Mouse (Mus musculus): ENCODE measurements around the gene Frrs1. TPM values are rescaled to one million over a fixed set of nuclear protein-coding genes. Genes with fewer than 3 reads are reported as not detected.

Frrs1 gene
- polyA plus RNA-seq, 1 experiment from 2014 or later: 26.8 TPM

GRCm38 (mm10) chr3:116914374-116914773, 55.1 kb downstream of the Frrs1 start:
- no peak overlapping the region for H3K27ac ChIP-seq (ENCODE audit: low read depth, low read length)
- no peak for ATAC-seq (replicated peaks; ENCODE audit: insufficient number of reproducible peaks, low FRiP score, low TSS enrichment)
- WGBS (ENCODE audit: insufficient replicate concordance): 63% methylated on average over 6 of the region's 6 CpGs
- H3K9ac ChIP-seq (ENCODE audit: low read depth, low read length): no peak overlapping the region
- no peaks in the 10 kb centered on the region for H3K27me3 ChIP-seq (ENCODE audit: control insufficient read depth, insufficient read depth, low read length)
- H3K4me1 ChIP-seq (ENCODE audit: control insufficient read depth, insufficient read depth, low read length): no peaks in the 10 kb centered on the region
- H3K9me3 ChIP-seq (replicated peaks; ENCODE audit: control insufficient read depth, low read length): no peaks in the 10 kb centered on the region
- H3K4me3 ChIP-seq (ENCODE audit: low read depth, low read length): no peak overlapping the region
- H3K4me2 ChIP-seq: no peak overlapping the region
- H3K36me3 ChIP-seq (ENCODE audit: control insufficient read depth, insufficient read depth, low read length): no peaks in the 10 kb centered on the region

GRCm38 (mm10) chr3:116914931-116915330, 55.7 kb downstream of the Frrs1 start:
- H3K9ac ChIP-seq (ENCODE audit: low read depth, low read length): no peak overlapping the region
- no peaks in the 10 kb centered on the region for H3K36me3 ChIP-seq (ENCODE audit: control insufficient read depth, insufficient read depth, low read length)
- H3K27me3 ChIP-seq (ENCODE audit: control insufficient read depth, insufficient read depth, low read length): no peaks in the 10 kb centered on the region
- 63% methylated on average over 3 of the region's 3 CpGs for WGBS (ENCODE audit: insufficient replicate concordance)
- ATAC-seq (replicated peaks; ENCODE audit: insufficient number of reproducible peaks, low FRiP score, low TSS enrichment): no peak
- H3K27ac ChIP-seq (ENCODE audit: low read depth, low read length): no peak overlapping the region
- no peak overlapping the region for H3K4me2 ChIP-seq
- H3K4me1 ChIP-seq (ENCODE audit: control insufficient read depth, insufficient read depth, low read length): no peaks in the 10 kb centered on the region
- no peak overlapping the region for H3K4me3 ChIP-seq (ENCODE audit: low read depth, low read length)
- no peaks in the 10 kb centered on the region for H3K9me3 ChIP-seq (replicated peaks; ENCODE audit: control insufficient read depth, low read length)

GRCm38 (mm10) chr3:116917016-116917415, 57.8 kb downstream of the Frrs1 start:
- H3K9ac ChIP-seq (ENCODE audit: low read depth, low read length): no peak overlapping the region
- H3K27ac ChIP-seq (ENCODE audit: low read depth, low read length): no peak overlapping the region
- H3K9me3 ChIP-seq (replicated peaks; ENCODE audit: control insufficient read depth, low read length): no peaks in the 10 kb centered on the region
- H3K36me3 ChIP-seq (ENCODE audit: control insufficient read depth, insufficient read depth, low read length): no peaks in the 10 kb centered on the region
- no peak overlapping the region for H3K4me3 ChIP-seq (ENCODE audit: low read depth, low read length)
- no peaks in the 10 kb centered on the region for H3K4me1 ChIP-seq (ENCODE audit: control insufficient read depth, insufficient read depth, low read length)
- ATAC-seq (replicated peaks; ENCODE audit: insufficient number of reproducible peaks, low FRiP score, low TSS enrichment): no peak
- no peaks in the 10 kb centered on the region for H3K27me3 ChIP-seq (ENCODE audit: control insufficient read depth, insufficient read depth, low read length)
- 83% methylated on average over 4 of the region's 4 CpGs for WGBS (ENCODE audit: insufficient replicate concordance)
- no peak overlapping the region for H3K4me2 ChIP-seq

GRCm38 (mm10) chr3:116921535-116921934, 62.3 kb downstream of the Frrs1 start:
- Histone ChIP-seq H3K27ac (ENCODE audit: low read depth, low read length) (no peak overlapping the region), H3K4me1 (ENCODE audit: control insufficient read depth, insufficient read depth, low read length) (no peaks in the 10 kb centered on the region), H3K27me3 (ENCODE audit: control insufficient read depth, insufficient read depth, low read length) (no peaks in the 10 kb centered on the region), H3K4me2 (no peak overlapping the region), H3K36me3 (ENCODE audit: control insufficient read depth, insufficient read depth, low read length) (no peaks in the 10 kb centered on the region), H3K4me3 (ENCODE audit: low read depth, low read length) (no peak overlapping the region), H3K9me3 (replicated peaks; ENCODE audit: control insufficient read depth, low read length) (no peaks in the 10 kb centered on the region), H3K9ac (ENCODE audit: low read depth, low read length) (no peak overlapping the region)
- no peak for ATAC-seq (replicated peaks; ENCODE audit: insufficient number of reproducible peaks, low FRiP score, low TSS enrichment)
- whole genome bisulfite sequencing (ENCODE audit: insufficient replicate concordance): 79% methylated on average over 3 of the region's 3 CpGs

- Histone ChIP-seq H3K9me3 (replicated peaks; ENCODE audit: control insufficient read depth, low read length) (no peaks in the 10 kb centered on the region), H3K9ac (ENCODE audit: low read depth, low read length) (no peak overlapping the region), H3K27me3 (ENCODE audit: control insufficient read depth, insufficient read depth, low read length) (no peaks in the 10 kb centered on the region), H3K4me1 (ENCODE audit: control insufficient read depth, insufficient read depth, low read length) (no peaks in the 10 kb centered on the region), H3K4me2 (no peak overlapping the region), H3K4me3 (ENCODE audit: low read depth, low read length) (no peak overlapping the region), H3K36me3 (ENCODE audit: control insufficient read depth, insufficient read depth, low read length) (no peaks in the 10 kb centered on the region), H3K27ac (ENCODE audit: low read depth, low read length) (no peak overlapping the region)
- no peak for ATAC-seq (replicated peaks; ENCODE audit: insufficient number of reproducible peaks, low FRiP score, low TSS enrichment)
- 81% methylated on average over 12 of the region's 12 CpGs for WGBS (ENCODE audit: insufficient replicate concordance)
Observed at GRCm38 (mm10) chr3:116923042-116923441, 63.8 kb downstream of the Frrs1 start.

GRCm38 (mm10) chr3:116928994-116929393, 69.7 kb downstream of the Frrs1 start:
- WGBS (ENCODE audit: insufficient replicate concordance): 69% methylated on average over 4 of the region's 4 CpGs
- Histone ChIP-seq H3K4me2 (no peak overlapping the region), H3K36me3 (ENCODE audit: control insufficient read depth, insufficient read depth, low read length) (no peaks in the 10 kb centered on the region), H3K27me3 (ENCODE audit: control insufficient read depth, insufficient read depth, low read length) (no peaks in the 10 kb centered on the region), H3K4me1 (ENCODE audit: control insufficient read depth, insufficient read depth, low read length) (no peaks in the 10 kb centered on the region), H3K4me3 (ENCODE audit: low read depth, low read length) (no peak overlapping the region), H3K9me3 (replicated peaks; ENCODE audit: control insufficient read depth, low read length) (no peaks in the 10 kb centered on the region), H3K9ac (ENCODE audit: low read depth, low read length) (no peak overlapping the region), H3K27ac (ENCODE audit: low read depth, low read length) (no peak overlapping the region)
- ATAC-seq (replicated peaks; ENCODE audit: insufficient number of reproducible peaks, low FRiP score, low TSS enrichment): no peak

- 71% methylated on average over 1 of the region's 1 CpGs for WGBS (ENCODE audit: insufficient replicate concordance)
- H3K4me1 ChIP-seq (ENCODE audit: control insufficient read depth, insufficient read depth, low read length): no peaks in the 10 kb centered on the region
- no peaks in the 10 kb centered on the region for H3K36me3 ChIP-seq (ENCODE audit: control insufficient read depth, insufficient read depth, low read length)
- H3K9me3 ChIP-seq (replicated peaks; ENCODE audit: control insufficient read depth, low read length): no peaks in the 10 kb centered on the region
- H3K27ac ChIP-seq (ENCODE audit: low read depth, low read length): no peak overlapping the region
- no peaks in the 10 kb centered on the region for H3K27me3 ChIP-seq (ENCODE audit: control insufficient read depth, insufficient read depth, low read length)
- ATAC-seq (replicated peaks; ENCODE audit: insufficient number of reproducible peaks, low FRiP score, low TSS enrichment): no peak
- H3K4me2 ChIP-seq: no peak overlapping the region
- no peak overlapping the region for H3K4me3 ChIP-seq (ENCODE audit: low read depth, low read length)
- H3K9ac ChIP-seq (ENCODE audit: low read depth, low read length): no peak overlapping the region
Observed at GRCm38 (mm10) chr3:116933158-116933557, 73.9 kb downstream of the Frrs1 start.

GRCm38 (mm10) chr3:116936934-116937691, 77.8 kb downstream of the Frrs1 start:
- no peaks in the 10 kb centered on the region for H3K9me3 ChIP-seq (replicated peaks; ENCODE audit: control insufficient read depth, low read length)
- H3K9ac ChIP-seq (ENCODE audit: low read depth, low read length): no peak overlapping the region
- H3K4me2 ChIP-seq: no peak overlapping the region
- 74% methylated on average over 4 of the region's 4 CpGs for WGBS (ENCODE audit: insufficient replicate concordance)
- no peak for ATAC-seq (replicated peaks; ENCODE audit: insufficient number of reproducible peaks, low FRiP score, low TSS enrichment)
- H3K36me3 ChIP-seq (ENCODE audit: control insufficient read depth, insufficient read depth, low read length): no peaks in the 10 kb centered on the region
- no peak overlapping the region for H3K27ac ChIP-seq (ENCODE audit: low read depth, low read length)
- H3K4me3 ChIP-seq (ENCODE audit: low read depth, low read length): no peak overlapping the region
- no peaks in the 10 kb centered on the region for H3K27me3 ChIP-seq (ENCODE audit: control insufficient read depth, insufficient read depth, low read length)
- no peaks in the 10 kb centered on the region for H3K4me1 ChIP-seq (ENCODE audit: control insufficient read depth, insufficient read depth, low read length)

Measured in heart, embryonic 11.5 days (tissue).